In genomic region chr9:111003279-111003678, GRCm38 (mm10) we compare ENCODE assay signal across 21 mouse cellular contexts. TPM values are rescaled to one million over a fixed set of nuclear protein-coding genes. Genes with fewer than 3 reads are reported as not detected.
"Had no signal": no experiment of that assay in that cellular context is flagged by ENCODE, and none has a peak within 500 bp of the region (broad histone marks: within the 10 kb centered on the region; RNA-seq: fewer than 3 reads in every experiment).

No protein-coding gene starts in this region.

- H3K9me3 ChIP-seq: kidney, embryonic 15.5 days; limb, embryonic 15.5 days; midbrain, embryonic 13.5 days; neural tube, embryonic 12.5 days had no signal

- H3K4me2 ChIP-seq: kidney, embryonic 15.5 days; limb, embryonic 15.5 days; midbrain, embryonic 13.5 days; neural tube, embryonic 12.5 days had no signal

- H3K36me3 ChIP-seq: kidney, embryonic 15.5 days; limb, embryonic 15.5 days; midbrain, embryonic 13.5 days; neural tube, embryonic 12.5 days had no signal

- ATAC-seq: hindbrain, postnatal 0 days; midbrain, embryonic 13.5 days had no signal

- H3K4me1 ChIP-seq: kidney, embryonic 15.5 days; limb, embryonic 15.5 days; midbrain, embryonic 13.5 days; neural tube, embryonic 12.5 days had no signal

- DNase-seq: kidney, adult 18-20 months; kidney, postnatal 14 days; lung, adult 18-20 months; lung, postnatal 36 days; right cerebral cortex, adult 18-20 months; right cerebral cortex, postnatal 25 days; thymus, adult 18-20 months; thymus, postnatal 14 days had no signal

- H3K27me3 ChIP-seq: kidney, embryonic 15.5 days; limb, embryonic 15.5 days; midbrain, embryonic 13.5 days; neural tube, embryonic 12.5 days had no signal

- H3K9ac ChIP-seq: kidney, embryonic 15.5 days; limb, embryonic 15.5 days; midbrain, embryonic 13.5 days; neural tube, embryonic 12.5 days had no signal

- H3K4me3 ChIP-seq: kidney, embryonic 15.5 days; left cerebral cortex, adult 2 months; limb, embryonic 15.5 days; midbrain, embryonic 13.5 days; neural tube, embryonic 12.5 days had no signal

- H3K27ac ChIP-seq: hindbrain, postnatal 0 days; kidney, embryonic 15.5 days; left cerebral cortex, adult 2 months; limb, embryonic 15.5 days; midbrain, embryonic 13.5 days; neural tube, embryonic 12.5 days had no signal

RNA-seq across cellular contexts. Expression of gene Rtp3, which starts 12.9 kb away (rescaled TPM):
- total RNA-seq: megakaryocyte progenitor cell, adult 5-6 weeks; midbrain, postnatal 0 days; neutrophil, adult 5-6 weeks had no signal
- polyA plus RNA-seq: hindbrain, postnatal 0 days; limb, embryonic 11.5 days; limb, embryonic 15.5 days; midbrain, embryonic 13.5 days; midbrain, postnatal 0 days; neural tube, embryonic 12.5 days had no signal

RNA-seq across cellular contexts. Expression of gene Ltf, which starts 15.8 kb away (rescaled TPM):
- total RNA-seq: layer of hippocampus, adult 8-10 months had no signal

RNA-seq across cellular contexts. Expression of gene Lrrc2, which starts 51.9 kb away (rescaled TPM):
- total RNA-seq: neutrophil, adult 5-6 weeks had no signal

RNA-seq across cellular contexts. Expression of gene Tdgf1, which starts 57.3 kb away (rescaled TPM):
- total RNA-seq: hindbrain, postnatal 0 days; megakaryocyte progenitor cell, adult 5-6 weeks; midbrain, postnatal 0 days had no signal
- polyA plus RNA-seq: kidney, embryonic 15.5 days; large intestine, adult 2 months; limb, embryonic 11.5 days; lung, embryonic 16.5 days; midbrain, embryonic 13.5 days; midbrain, postnatal 0 days; neural tube, embryonic 12.5 days had no signal
